Mouse (Mus musculus) heart, adult 2 months (tissue): ENCODE data around the gene Cerk.

Source experiments
- CTCF ChIP-seq: fragments of 200-600 bp; IDR thresholded peaks from 2 replicates; pipeline ENCODE4 v1.8.1; 2022; ENCODE audit warnings: antibody characterized with exemption, mild to moderate bottlenecking, moderate library complexity
- EP300 ChIP-seq: fragments of 200-500 bp; IDR thresholded peaks from 2 replicates; pipeline ENCODE4 v1.6.1; 2011; ENCODE audit warnings: low read depth, low read length, control low read depth; ENCODE audit not compliant: insufficient read depth

DNA sequence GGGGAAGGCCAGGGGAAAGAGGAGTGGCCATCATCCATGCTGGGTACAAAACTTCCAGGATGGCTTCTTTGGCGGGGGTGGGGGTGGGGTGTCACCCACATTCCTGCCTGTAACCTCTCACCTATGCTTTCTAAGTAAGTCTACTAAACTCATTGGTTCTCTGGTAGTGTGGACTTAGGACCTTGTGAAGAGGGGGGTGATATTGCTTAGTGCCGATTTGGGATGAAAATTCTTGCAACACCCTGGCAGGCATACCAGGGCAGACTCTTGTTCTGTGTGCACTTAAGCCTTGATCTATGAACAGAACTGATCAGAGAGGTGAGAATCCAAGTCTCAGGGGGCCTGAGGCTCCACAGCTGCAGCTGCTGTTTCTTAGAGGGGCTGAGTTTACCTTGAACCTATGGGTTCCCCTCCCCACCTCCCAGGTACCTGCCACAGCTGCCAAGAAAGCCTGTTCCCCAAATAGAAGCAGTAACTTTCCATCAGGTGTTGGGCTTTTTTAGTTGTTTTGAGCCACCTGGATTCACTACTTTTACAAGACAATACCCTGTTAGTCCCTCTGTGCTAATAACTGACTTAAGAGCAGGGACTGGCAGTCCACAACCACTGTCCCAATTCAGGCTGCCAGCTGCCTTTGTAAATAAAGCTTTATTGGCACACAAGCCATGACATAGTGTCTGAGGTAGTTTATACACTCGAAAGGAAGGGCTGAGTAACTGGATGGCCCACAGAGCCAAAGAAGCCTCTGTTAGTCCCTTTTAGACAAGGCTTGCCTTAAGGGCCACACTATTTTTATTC, 10.5 kb downstream of the Cerk start:
- TF ChIP-seq CTCF (no peak), EP300 (no peak)
